Mouse (Mus musculus): Measurements from ENCODE around the gene Cpne6.

Cpne6 gene

DNA sequence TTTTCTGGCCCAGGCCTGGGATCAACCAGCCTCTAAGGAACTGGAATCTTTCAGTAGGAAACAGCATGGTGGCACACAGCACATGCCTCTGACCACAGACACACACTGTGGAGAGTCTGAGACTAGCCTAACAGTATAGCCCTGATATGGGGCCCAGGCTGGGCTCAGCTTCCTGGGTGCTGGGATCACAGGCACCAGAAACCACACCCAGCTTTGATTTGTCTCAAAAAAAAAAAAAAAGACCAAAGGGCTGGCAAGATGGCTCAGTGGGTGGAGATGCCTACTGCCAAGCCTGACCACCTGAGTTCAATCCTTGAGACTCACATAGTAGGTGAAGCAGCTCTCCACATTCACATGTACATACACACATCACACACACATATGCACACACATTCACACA, 44.4 kb downstream of the Cpne6 start:
- DNase-seq (ENCODE audit: low spot score in 2 of 2), result peak in 1 of 2 experiments; percentile 37

DNA sequence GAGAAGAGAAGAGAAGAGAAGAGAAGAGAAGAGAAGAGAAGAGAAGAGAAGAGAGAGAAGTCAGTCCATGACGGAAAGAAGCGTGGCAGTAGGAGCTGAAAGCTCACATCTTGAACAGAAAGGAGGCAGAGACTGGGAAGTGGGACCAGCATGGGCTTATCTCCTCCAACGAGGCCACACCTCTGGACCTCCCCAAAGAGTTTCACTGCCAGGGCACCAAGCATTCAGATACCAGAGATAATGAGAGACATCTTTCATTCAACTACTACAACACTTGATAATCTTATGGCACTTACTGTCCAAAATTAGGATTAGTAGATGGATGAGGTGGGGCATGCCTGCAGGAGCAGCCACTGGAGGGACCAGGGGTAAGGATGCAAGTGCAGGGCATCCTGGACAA, 45.5 kb downstream of the Cpne6 start:
- no peak for DNase-seq (ENCODE audit: low spot score in 2 of 2)

DNA sequence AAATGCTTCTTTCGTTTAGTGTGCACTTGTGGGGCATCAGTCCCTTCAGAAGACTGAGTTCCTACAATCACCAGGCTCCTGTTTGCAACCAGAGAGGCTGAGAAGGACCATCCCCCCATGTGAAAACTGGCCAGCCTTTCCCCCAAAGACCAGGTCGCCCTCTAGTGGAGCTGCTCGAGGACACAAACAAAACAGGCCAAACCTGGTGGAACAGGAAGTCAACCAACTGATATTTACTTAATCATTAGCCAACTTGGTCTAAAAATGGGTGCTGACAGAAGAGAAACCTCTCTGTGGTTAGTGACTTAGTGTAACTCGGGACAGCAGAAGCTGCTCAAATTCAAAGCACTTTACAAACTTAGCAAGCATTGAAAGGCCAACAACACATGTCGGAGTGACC, 46.8 kb downstream of the Cpne6 start:
- peak; percentile 76 to 81 for DNase-seq (ENCODE audit: low spot score in 2 of 2)

DNA sequence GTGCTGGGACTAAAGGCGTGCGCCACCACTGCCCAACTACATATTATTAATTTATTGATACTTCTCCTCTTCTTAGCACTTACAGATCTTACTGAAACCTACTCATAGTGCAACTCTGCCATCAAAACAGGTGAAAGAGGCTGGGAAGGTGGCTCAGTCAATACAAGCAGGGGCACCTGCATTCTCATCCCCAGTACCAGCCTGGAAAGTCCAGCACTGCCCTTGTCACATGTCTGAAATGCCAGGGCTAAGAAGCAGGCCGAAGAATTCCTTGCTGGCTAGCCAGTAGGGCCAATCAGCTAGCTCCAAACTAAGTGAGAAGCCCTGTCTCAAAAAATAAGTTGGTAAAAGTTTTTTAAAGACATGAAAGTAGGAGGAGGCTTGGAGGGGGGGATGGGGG, 47.3 kb downstream of the Cpne6 start:
- no peak for DNase-seq (ENCODE audit: low spot score in 2 of 2)

DNA sequence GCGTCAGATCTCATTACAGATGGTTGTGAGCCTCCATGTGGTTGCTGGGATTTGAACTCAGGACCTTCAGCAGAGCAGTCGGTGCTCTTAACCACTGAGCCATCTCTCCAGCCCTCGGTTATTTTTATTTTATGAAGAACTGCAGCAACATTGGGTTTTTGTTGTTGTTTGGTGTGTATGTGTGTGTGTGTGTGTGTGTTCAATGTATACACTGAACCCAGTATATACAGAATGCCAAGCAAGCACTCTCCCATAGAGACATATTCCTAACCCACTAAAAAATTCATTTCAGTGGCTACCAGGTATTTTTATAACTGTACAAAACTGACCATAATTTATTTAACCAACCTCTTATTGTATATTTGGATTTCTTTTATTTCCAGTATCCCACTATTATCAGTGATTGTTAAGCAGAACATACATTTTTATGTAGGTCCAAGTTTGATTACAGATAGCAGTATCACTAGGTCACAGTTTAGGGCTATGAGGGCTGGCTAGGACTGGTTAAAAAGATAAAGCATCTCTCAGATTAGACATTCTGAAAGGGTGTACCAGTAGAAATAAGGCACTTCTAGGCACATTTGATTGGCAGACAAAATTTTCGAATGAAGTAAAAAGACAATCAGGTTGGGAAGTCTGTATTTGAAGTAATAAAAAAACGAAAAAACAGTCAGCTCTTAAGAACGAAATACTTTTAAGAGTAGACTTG, 48.6 kb downstream of the Cpne6 start:
- DNase-seq (ENCODE audit: low spot score in 2 of 2), result no peak

DNA sequence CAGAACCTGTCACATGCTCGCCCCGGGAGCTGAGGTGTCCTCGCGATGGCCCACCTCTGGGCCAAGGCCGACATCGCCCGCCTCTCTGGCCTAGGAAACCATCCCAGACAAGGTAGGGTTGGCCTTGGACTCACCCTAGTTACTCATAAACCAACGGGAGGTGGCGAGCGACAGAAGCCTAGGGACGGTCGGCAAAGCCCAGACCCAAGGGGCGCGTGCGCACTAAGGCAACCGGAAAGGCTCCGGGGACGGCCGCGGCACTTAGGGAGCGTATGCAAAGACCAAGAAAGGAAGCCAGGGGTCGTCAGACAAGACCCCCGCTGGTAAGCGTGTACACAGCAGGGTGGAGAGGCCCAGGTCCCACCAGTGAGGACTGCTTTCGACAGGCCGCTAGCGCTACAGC, 49.6 kb downstream of the Cpne6 start, which contains the start of gene Dcaf11:
Gene Dcaf11, plus strand, starts transcription at position 208 of the 403 bp plus-strand sequence.
- DNase-seq (ENCODE audit: low spot score in 2 of 2), result peak; percentile 82 to 83

DNA sequence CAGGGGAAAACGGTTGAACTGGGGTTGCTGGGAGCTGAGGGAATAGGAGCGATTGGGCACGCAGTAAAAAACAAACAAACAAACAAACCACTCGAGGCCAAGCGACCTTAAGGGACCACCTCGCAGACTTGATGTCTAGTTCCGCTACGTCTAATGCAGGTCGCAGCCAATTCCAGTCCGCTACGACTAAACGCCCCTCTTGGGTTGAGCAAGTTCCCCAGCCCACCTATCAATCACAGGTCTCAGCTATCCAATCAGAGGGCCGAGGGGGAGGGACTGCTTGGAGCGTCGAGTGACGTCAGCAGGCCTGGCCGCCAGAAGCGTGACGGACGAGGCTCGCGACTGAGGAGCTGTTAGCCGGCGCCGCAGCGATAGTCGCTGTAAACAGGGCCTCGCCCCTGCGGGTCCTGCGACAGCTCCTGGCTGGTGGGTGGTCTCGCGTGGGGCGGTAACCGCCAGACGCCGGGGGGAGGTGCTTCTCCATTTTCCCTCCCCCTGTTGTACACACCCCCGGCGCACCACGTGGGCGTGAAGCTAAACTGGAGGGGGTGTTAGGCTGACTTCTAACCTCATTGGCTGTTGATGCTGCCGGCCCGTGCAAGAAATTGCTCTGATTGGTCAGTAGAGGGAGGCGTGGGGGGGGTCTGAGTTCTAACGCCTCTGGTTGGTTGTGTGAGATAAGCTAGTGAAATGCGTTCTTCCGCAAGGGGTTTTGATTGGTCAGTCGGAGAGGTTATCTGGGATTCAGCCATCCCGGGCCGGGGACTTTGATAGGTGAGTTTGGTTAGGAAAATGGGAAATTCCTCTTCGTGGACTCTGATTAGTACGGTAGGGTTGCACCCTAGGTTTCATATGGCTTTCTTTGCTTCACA, 50.2 kb downstream of the Cpne6 start, which contains the start of gene A730061H03Rik:
Gene A730061H03Rik, minus strand, starts transcription at position 205 of the 872 bp plus-strand sequence.
- peak; percentile 95 to 97 for DNase-seq (ENCODE audit: low spot score in 2 of 2)

DNA sequence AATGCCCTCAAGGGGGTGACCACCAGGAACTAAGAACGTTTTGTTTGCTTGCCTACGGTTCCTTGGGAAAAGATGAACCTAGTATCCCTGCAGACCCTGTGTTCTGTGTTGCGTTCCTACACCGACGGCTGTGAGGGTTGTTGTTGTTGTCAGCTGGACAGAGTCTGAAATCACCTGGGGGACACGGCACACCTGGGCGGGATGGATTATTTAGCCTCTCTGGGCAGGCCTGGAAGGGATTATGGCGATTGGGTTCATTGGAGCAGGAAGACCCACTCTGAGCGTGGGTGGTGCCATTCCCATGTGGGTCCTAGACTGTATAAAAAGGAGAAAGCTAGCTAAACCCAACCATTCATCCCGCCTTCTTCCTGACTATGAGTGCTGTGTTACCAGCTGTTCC, 51.6 kb downstream of the Cpne6 start:
- DNase-seq (ENCODE audit: low spot score in 2 of 2), result no peak

DNA sequence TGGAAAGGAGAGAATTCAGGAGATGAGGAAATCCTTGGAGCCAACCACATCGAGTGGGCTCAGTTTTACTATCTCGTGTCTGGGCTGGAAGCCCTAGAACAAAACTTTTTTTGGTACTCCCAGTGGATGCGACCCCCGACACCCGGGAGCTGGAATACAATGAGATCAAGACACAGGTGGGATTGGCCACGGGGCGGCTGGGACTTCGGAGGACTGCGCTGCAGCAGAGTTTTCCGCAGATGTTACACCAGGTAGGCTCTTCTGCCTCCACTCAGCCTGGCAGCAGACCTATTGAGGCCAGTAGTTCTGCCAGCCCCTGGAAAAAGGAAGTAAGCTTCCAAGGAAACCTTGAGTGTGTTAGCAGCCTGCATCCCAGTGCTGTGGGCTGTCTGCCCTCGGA, 53.0 kb downstream of the Cpne6 start:
- no peak for DNase-seq (ENCODE audit: low spot score in 2 of 2)

DNA sequence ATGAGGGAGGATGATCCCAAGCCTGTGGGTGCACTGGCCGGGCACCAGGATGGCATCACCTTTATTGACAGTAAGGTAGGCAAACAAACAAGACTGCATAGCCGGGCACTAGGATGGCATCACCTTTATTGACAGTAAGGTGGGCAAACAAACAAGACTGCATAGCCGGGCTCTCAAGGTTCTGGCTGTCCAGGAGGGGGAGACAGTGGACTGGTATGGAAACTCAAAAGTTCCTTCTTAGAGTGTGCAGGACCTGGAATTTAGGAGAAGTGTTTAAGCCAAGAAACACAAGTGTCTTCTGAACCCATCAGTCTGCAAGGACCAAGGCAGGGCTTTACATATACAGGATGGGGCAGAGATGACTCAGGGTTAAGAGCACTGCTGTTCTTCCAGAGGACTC, 55.5 kb downstream of the Cpne6 start:
- no peak for DNase-seq (ENCODE audit: low spot score in 2 of 2)

Data from urinary bladder, adult 18-20 months (tissue).